Mouse (Mus musculus) testis, adult 2 months (tissue): ENCODE measurements around the gene Rps6ka5.

Source experiments
- CTCF ChIP-seq: fragments of 200-500 bp; IDR thresholded peaks from 2 replicates; pipeline ENCODE4 v1.5.1; 2012; ENCODE audit warnings: low read depth, mild to moderate bottlenecking, inconsistent platforms, low read length, moderate library complexity; ENCODE audit not compliant: control insufficient read depth, insufficient read depth, insufficient replicate concordance
- POLR2A ChIP-seq: fragments of 200-500 bp; IDR thresholded peaks from 2 replicates; pipeline ENCODE4 v1.6.1; 2012; ENCODE audit warnings: low read depth, mild to moderate bottlenecking, inconsistent platforms, low read length, moderate library complexity; ENCODE audit not compliant: control insufficient read depth

DNA sequence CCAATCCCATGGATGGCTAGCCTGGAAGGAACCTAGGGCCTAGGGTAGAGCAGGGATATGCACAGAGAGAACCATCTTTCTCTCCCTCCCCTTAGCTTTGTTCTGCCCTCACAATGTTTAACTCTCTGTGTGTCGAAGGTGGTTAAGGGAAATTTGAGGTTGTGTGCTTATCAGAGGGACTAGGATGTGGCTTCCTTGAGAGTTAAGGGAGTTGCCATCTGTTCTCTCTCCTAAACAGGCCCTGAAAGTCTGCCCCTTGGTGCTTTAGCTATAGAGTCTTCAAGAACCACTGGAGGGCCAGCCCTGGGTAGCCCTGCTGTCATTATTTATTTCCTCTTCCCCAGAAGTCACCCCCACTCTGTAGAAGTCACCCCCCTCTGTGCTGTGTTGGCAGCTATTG is 26.2 kb upstream of the Rps6ka5 start:
- no peak for TF ChIP-seq CTCF
- TF ChIP-seq POLR2A = no peak
